Mouse (Mus musculus) layer of hippocampus, postnatal 14 days (tissue): Measurements from ENCODE around the gene Pfn4. TPM values are rescaled to one million over a fixed set of nuclear protein-coding genes. Genes with fewer than 3 reads are reported as not detected.
A peak's percentile ranks its signal among the peaks of the same experiment; 100 is the strongest.
"Not testable (repeated sequence)": the region's sequence is repeated elsewhere in the genome, so short reads cannot be mapped to it uniquely, and the experiment has no call there.

Experiments used
- DNase-seq, 2 experiments: peaks; one replicate each; pipeline ENCODE4 v3.0.0; 2021 to 2022; ENCODE audit warnings: low spot score in 2 of 2, mixed read lengths in 1 of 2
- long read RNA-seq, 2 experiments: library from polyadenylated mRNA; stranded (forward); transcript quantifications; one replicate each; pipeline ENCODE4 v2.0.0; 2021
- total RNA-seq, 2 experiments: library from RNA; stranded (reverse); gene quantifications; 2 replicates each; pipeline ENCODE4 v1.2.3; 2021

Gene Pfn4
- 10 to 100 TPM; 12.4 to 12.6 TPM for total RNA-seq
- long read RNA-seq, experiment 1, transcript Pfn4-201 (4 exons, 1,306 nt), result major isoform, 5 of 8 reads
- long read RNA-seq, experiment 1, partial matches to known transcripts, result 0 of 8 reads
- long read RNA-seq, experiment 1, other reads (novel, unspliced or antisense), result 2 of 8 reads
- long read RNA-seq, experiment 2, transcript Pfn4-201 (4 exons, 1,306 nt), result major isoform, 6 of 11 reads
- long read RNA-seq, experiment 2, partial matches to known transcripts, result 2 of 11 reads
- long read RNA-seq, experiment 2, other reads (novel, unspliced or antisense), result 3 of 11 reads

- peak; percentile 99 to 100 for DNase-seq
Observed at GRCm38 (mm10) chr12:4768492-4769332, at the start of gene Pfn4, which contains the start of gene Fam228b. Gene Pfn4 (plus strand): TSS chr12:4769022. Gene Fam228b (minus strand): TSS chr12:4769267.

- no peak for DNase-seq
Observed at GRCm38 (mm10) chr12:4719066-4719761, 49.6 kb upstream of the Pfn4 start.

GRCm38 (mm10) chr12:4719762-4720754, 48.8 kb upstream of the Pfn4 start:
- no peak for DNase-seq

GRCm38 (mm10) chr12:4729165-4729564, 39.7 kb upstream of the Pfn4 start:
- DNase-seq, result no peak

- DNase-seq, result no peak
Observed at GRCm38 (mm10) chr12:4731629-4732028, 37.2 kb upstream of the Pfn4 start.

- DNase-seq, result no peak
Observed at GRCm38 (mm10) chr12:4732332-4732731, 36.5 kb upstream of the Pfn4 start.

GRCm38 (mm10) chr12:4738031-4738576, 30.7 kb upstream of the Pfn4 start, which contains the start of gene Fam228a:
Gene Fam228a (minus strand): TSS chr12:4738430.
- no peak for DNase-seq

GRCm38 (mm10) chr12:4740823-4741222, 28.0 kb upstream of the Pfn4 start:
- DNase-seq, result no peak

GRCm38 (mm10) chr12:4742183-4742582, 26.6 kb upstream of the Pfn4 start:
- no peak for DNase-seq

- DNase-seq, result peak in 1 of 2 experiments; percentile 29
Observed at GRCm38 (mm10) chr12:4744486-4744885, 24.3 kb upstream of the Pfn4 start.

GRCm38 (mm10) chr12:4754451-4754850, 14.4 kb upstream of the Pfn4 start:
- not testable (repeated sequence) for DNase-seq

- DNase-seq, result no peak
Observed at GRCm38 (mm10) chr12:4757060-4757459, 11.8 kb upstream of the Pfn4 start.

- no peak for DNase-seq
Observed at GRCm38 (mm10) chr12:4769333-4769723, 506 bp downstream of the Pfn4 start.

- no peak for DNase-seq
Observed at GRCm38 (mm10) chr12:4774895-4775587, 6.2 kb downstream of the Pfn4 start.

- DNase-seq, result no peak
Observed at GRCm38 (mm10) chr12:4775588-4775949, 6.7 kb downstream of the Pfn4 start.

GRCm38 (mm10) chr12:4777734-4778133, 8.9 kb downstream of the Pfn4 start:
- DNase-seq, result no peak

GRCm38 (mm10) chr12:4780245-4780644, 11.4 kb downstream of the Pfn4 start:
- no peak for DNase-seq

GRCm38 (mm10) chr12:4781270-4781669, 12.4 kb downstream of the Pfn4 start:
- no peak for DNase-seq

GRCm38 (mm10) chr12:4781725-4782404, 13.0 kb downstream of the Pfn4 start:
- DNase-seq, result not testable (repeated sequence)
